29 mouse cellular contexts compared by ENCODE assay signal in the genomic region with DNA sequence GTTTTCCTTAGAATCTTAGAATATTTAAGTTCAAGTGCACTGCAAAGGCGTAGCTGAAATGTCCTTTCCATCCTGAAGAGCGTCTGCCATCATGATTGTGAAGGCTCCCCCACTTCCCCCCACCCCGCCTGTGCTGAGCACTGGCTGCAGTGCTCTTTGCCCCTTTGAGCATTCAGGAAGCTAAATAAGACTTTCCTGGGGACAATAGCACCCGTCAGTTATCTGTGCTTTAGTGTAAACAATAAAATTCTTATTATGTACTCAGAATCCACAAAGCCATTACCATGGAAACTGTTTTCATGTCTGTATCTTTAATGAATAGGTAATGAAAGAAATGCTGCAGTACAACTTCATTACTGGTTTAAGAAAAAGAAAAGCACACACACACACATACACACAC.
DNase-seq lines count a peak whose midpoint lies in the region; ATAC-seq lines count a peak whose summit lies in the region.
"Had no signal": no experiment of that assay in that cellular context is flagged by ENCODE, and none has a peak within 500 bp of the region (broad histone marks: within the 10 kb centered on the region; RNA-seq: fewer than 3 reads in every experiment).

No protein-coding gene starts in this region.

- H3K36me3 ChIP-seq in forebrain, embryonic 14.5 days (ENCODE audit: control insufficient read depth, insufficient read depth, low read length): no peaks in the 10 kb centered on the region
- no peaks in the 10 kb centered on the region for H3K36me3 ChIP-seq in forebrain, embryonic 10.5 days (replicated peaks)
- no peaks in the 10 kb centered on the region for H3K36me3 ChIP-seq in hindbrain, embryonic 12.5 days
- no peaks in the 10 kb centered on the region for H3K36me3 ChIP-seq in hindbrain, embryonic 10.5 days
- no peaks in the 10 kb centered on the region for H3K36me3 ChIP-seq in midbrain, embryonic 12.5 days
- no peaks in the 10 kb centered on the region for H3K36me3 ChIP-seq in midbrain, embryonic 15.5 days (replicated peaks)
- H3K36me3 ChIP-seq: embryonic facial prominence, embryonic 13.5 days; heart, embryonic 13.5 days; liver, embryonic 13.5 days had no signal

- WGBS in forebrain, embryonic 14.5 days: 14% methylated on average over 4 of the region's 4 CpGs
- 48% methylated on average over 4 of the region's 4 CpGs for WGBS in forebrain, embryonic 10.5 days
- 30% methylated on average over 4 of the region's 4 CpGs for WGBS in hindbrain, embryonic 12.5 days
- 38% methylated on average over 4 of the region's 4 CpGs for WGBS in hindbrain, embryonic 10.5 days
- WGBS in midbrain, embryonic 12.5 days: 11% methylated on average over 4 of the region's 4 CpGs
- WGBS in midbrain, embryonic 15.5 days: 7% methylated on average over 4 of the region's 4 CpGs

- no peak overlapping the region for H3K4me2 ChIP-seq in forebrain, embryonic 14.5 days (ENCODE audit: low read length)
- H3K4me2 ChIP-seq in hindbrain, embryonic 12.5 days (replicated peaks): no peak overlapping the region
- no peak overlapping the region for H3K4me2 ChIP-seq in midbrain, embryonic 12.5 days (replicated peaks)
- H3K4me2 ChIP-seq in midbrain, embryonic 15.5 days: no peak overlapping the region
- H3K4me2 ChIP-seq: embryonic facial prominence, embryonic 13.5 days; heart, embryonic 13.5 days; liver, embryonic 13.5 days had no signal

- H3K4me3 ChIP-seq in forebrain, embryonic 14.5 days (ENCODE audit: low read depth, low read length): no peak overlapping the region
- H3K4me3 ChIP-seq in forebrain, embryonic 10.5 days: no peak overlapping the region
- no peak overlapping the region for H3K4me3 ChIP-seq in hindbrain, embryonic 12.5 days
- no peak overlapping the region for H3K4me3 ChIP-seq in hindbrain, embryonic 10.5 days
- H3K4me3 ChIP-seq in midbrain, embryonic 12.5 days: no peak overlapping the region
- H3K4me3 ChIP-seq in midbrain, embryonic 15.5 days: no peak overlapping the region
- H3K4me3 ChIP-seq: embryonic facial prominence, embryonic 13.5 days; heart, embryonic 13.5 days; liver, embryonic 13.5 days; megakaryocyte, embryonic 14.5 days had no signal

- peak; percentile 59 for DNase-seq in forebrain, embryonic 14.5 days (ENCODE audit: low spot score)
- DNase-seq in forebrain, embryonic 10.5 days (ENCODE audit: extremely low spot score, low spot score): no peak
- DNase-seq in hindbrain, embryonic 10.5 days (ENCODE audit: low spot score): no peak
- DNase-seq: adrenal gland, postnatal 14 days; cerebellum, adult 18-20 months; cerebellum, postnatal 10 days; gastrocnemius, postnatal 25 days; heart, adult 18-20 months; heart, postnatal 10 days; kidney, adult 9 months; kidney, postnatal 10 days; layer of hippocampus, postnatal 36 days; left cerebral cortex, postnatal 4 days; liver, embryonic 13.5 days; lung, adult 18-20 months; lung, postnatal 4 days; right cerebral cortex, adult 18-20 months; spleen, adult 18-20 months; thymus, postnatal 14 days had no signal

- no peaks in the 10 kb centered on the region for H3K9me3 ChIP-seq in forebrain, embryonic 14.5 days (replicated peaks; ENCODE audit: control insufficient read depth, low read length)
- no peaks in the 10 kb centered on the region for H3K9me3 ChIP-seq in forebrain, embryonic 10.5 days
- no peaks in the 10 kb centered on the region for H3K9me3 ChIP-seq in hindbrain, embryonic 12.5 days (replicated peaks)
- no peaks in the 10 kb centered on the region for H3K9me3 ChIP-seq in hindbrain, embryonic 10.5 days
- no peaks in the 10 kb centered on the region for H3K9me3 ChIP-seq in midbrain, embryonic 12.5 days
- no peaks in the 10 kb centered on the region for H3K9me3 ChIP-seq in midbrain, embryonic 15.5 days
- H3K9me3 ChIP-seq: embryonic facial prominence, embryonic 13.5 days; heart, embryonic 13.5 days; liver, embryonic 13.5 days; megakaryocyte, embryonic 14.5 days had no signal

- ATAC-seq in forebrain, embryonic 14.5 days: no peak
- ATAC-seq in hindbrain, embryonic 12.5 days (ENCODE audit: low FRiP score): no peak
- peak; percentile 62; the same call in 1 of the 2 replicates for ATAC-seq in midbrain, embryonic 12.5 days (ENCODE audit: low FRiP score, low read depth)
- ATAC-seq in midbrain, embryonic 15.5 days (replicated peaks): peak; percentile 56; the same call in 1 of the 2 replicates
- ATAC-seq in cerebellum, adult (ENCODE audit: insufficient number of reproducible peaks, low FRiP score, low TSS enrichment): no peak
- ATAC-seq: CD4-positive, CD25-positive, alpha-beta regulatory T cell, adult 4 months; intestine, postnatal 0 days; lung, postnatal 0 days had no signal

- H3K27me3 ChIP-seq in forebrain, embryonic 14.5 days (replicated peaks; ENCODE audit: control insufficient read depth, insufficient read depth, low read length): no peaks in the 10 kb centered on the region
- H3K27me3 ChIP-seq in forebrain, embryonic 10.5 days (ENCODE audit: poor library complexity, severe bottlenecking): peaks cover 18% of the 10 kb centered on the region
- H3K27me3 ChIP-seq in hindbrain, embryonic 12.5 days: peaks cover 7% of the 10 kb centered on the region; the same call in 1 of the 2 replicates
- peaks cover 25% of the 10 kb centered on the region for H3K27me3 ChIP-seq in hindbrain, embryonic 10.5 days (ENCODE audit: insufficient read depth, poor library complexity, severe bottlenecking)
- H3K27me3 ChIP-seq in midbrain, embryonic 12.5 days: peaks cover 65% of the 10 kb centered on the region
- H3K27me3 ChIP-seq in midbrain, embryonic 15.5 days (replicated peaks): peaks cover 10% of the 10 kb centered on the region; the same call in 1 of the 2 replicates
- H3K27me3 ChIP-seq: embryonic facial prominence, embryonic 13.5 days; liver, embryonic 13.5 days; megakaryocyte, embryonic 14.5 days had no signal

- no peak overlapping the region for H3K9ac ChIP-seq in forebrain, embryonic 14.5 days (ENCODE audit: low read length)
- H3K9ac ChIP-seq in hindbrain, embryonic 12.5 days: no peak overlapping the region
- no peak overlapping the region for H3K9ac ChIP-seq in midbrain, embryonic 12.5 days (replicated peaks)
- H3K9ac ChIP-seq in midbrain, embryonic 15.5 days: no peak overlapping the region
- H3K9ac ChIP-seq: embryonic facial prominence, embryonic 13.5 days; heart, embryonic 13.5 days; liver, embryonic 13.5 days had no signal

- H3K4me1 ChIP-seq in forebrain, embryonic 14.5 days (ENCODE audit: control insufficient read depth, insufficient read depth, low read length): no peaks in the 10 kb centered on the region; the same call in 1 of the 2 replicates
- peaks cover 22% of the 10 kb centered on the region for H3K4me1 ChIP-seq in forebrain, embryonic 10.5 days
- H3K4me1 ChIP-seq in hindbrain, embryonic 12.5 days: no peaks in the 10 kb centered on the region
- H3K4me1 ChIP-seq in hindbrain, embryonic 10.5 days (replicated peaks): peaks cover 14% of the 10 kb centered on the region
- H3K4me1 ChIP-seq in midbrain, embryonic 12.5 days: peaks cover 14% of the 10 kb centered on the region
- H3K4me1 ChIP-seq in midbrain, embryonic 15.5 days: peaks cover 17% of the 10 kb centered on the region
- H3K4me1 ChIP-seq: embryonic facial prominence, embryonic 13.5 days; heart, embryonic 13.5 days; liver, embryonic 13.5 days; megakaryocyte, embryonic 14.5 days had no signal

- no peak overlapping the region for H3K27ac ChIP-seq in forebrain, embryonic 14.5 days (ENCODE audit: low read depth, low read length)
- H3K27ac ChIP-seq in forebrain, embryonic 10.5 days: no peak overlapping the region
- H3K27ac ChIP-seq in hindbrain, embryonic 12.5 days: 0 out of 2 replicates have a peak overlapping the region, but pooled peaks have one; percentile 23
- no peak overlapping the region for H3K27ac ChIP-seq in hindbrain, embryonic 10.5 days
- H3K27ac ChIP-seq in midbrain, embryonic 12.5 days (replicated peaks): no peak overlapping the region
- peak overlapping the region; percentile 62 for H3K27ac ChIP-seq in midbrain, embryonic 15.5 days
- H3K27ac ChIP-seq: embryonic facial prominence, embryonic 13.5 days; heart, embryonic 13.5 days; liver, embryonic 13.5 days had no signal

Comparison
In these comparisons a context has a peak if more than half of its experiments do, and no peak if none do; other contexts are left out.
1. H3K27ac ChIP-seq: peak in hindbrain, embryonic 12.5 days (single experiment) and midbrain, embryonic 15.5 days (single experiment); none in forebrain, embryonic 14.5 days (single experiment), forebrain, embryonic 10.5 days (single experiment), hindbrain, embryonic 10.5 days (single experiment) and midbrain, embryonic 12.5 days (single experiment).
2. ATAC-seq: peak in midbrain, embryonic 12.5 days (single experiment) and midbrain, embryonic 15.5 days (single experiment); none in forebrain, embryonic 14.5 days (single experiment), hindbrain, embryonic 12.5 days (single experiment) and cerebellum, adult (single experiment).